Mouse (Mus musculus) embryonic facial prominence, embryonic 12.5 days (tissue): ENCODE data around the gene Best2. TPM values are rescaled to one million over a fixed set of nuclear protein-coding genes. Genes with fewer than 3 reads are reported as not detected.

Experiments used
- ATAC-seq: fragments of 200-750 bp; cut with Nextera tagmentation; 2 replicates; pipeline ENCODE4 v1.8.0; 2017; ENCODE audit not compliant: insufficient number of reproducible peaks, insufficient read depth, low FRiP score, low TSS enrichment
- H3K27ac ChIP-seq: fragments of 300-500 bp; sonication (generic); 2 replicates; pipeline ENCODE4 v1.5.1; 2016; ENCODE audit warnings: mild to moderate bottlenecking
- H3K27me3 ChIP-seq: fragments of 300-500 bp; sonication (generic); 2 replicates; pipeline ENCODE4 v1.6.1; 2016; ENCODE audit warnings: mild to moderate bottlenecking, moderate library complexity
- H3K36me3 ChIP-seq: fragments of 300-500 bp; sonication (generic); 2 replicates; pipeline ENCODE4 v1.6.1; 2016; ENCODE audit warnings: mild to moderate bottlenecking
- H3K4me1 ChIP-seq: fragments of 300-500 bp; sonication (generic); 2 replicates; pipeline ENCODE4 v1.6.1; 2016
- H3K4me2 ChIP-seq: fragments of 300-500 bp; sonication (generic); replicated peaks from 2 replicates; pipeline ENCODE4 v1.6.1; 2016; ENCODE audit warnings: mild to moderate bottlenecking, moderate library complexity
- H3K4me3 ChIP-seq: fragments of 300-500 bp; sonication (generic); 2 replicates; pipeline ENCODE4 v1.5.1; 2016; ENCODE audit warnings: mild to moderate bottlenecking
- H3K9ac ChIP-seq: fragments of 300-500 bp; sonication (generic); 2 replicates; pipeline ENCODE4 v1.6.1; 2016; ENCODE audit warnings: mild to moderate bottlenecking, moderate library complexity
- H3K9me3 ChIP-seq: fragments of 300-500 bp; sonication (generic); 2 replicates; pipeline ENCODE4 v1.6.1; 2016; ENCODE audit warnings: mild to moderate bottlenecking, moderate library complexity
- WGBS: fragments of 180-500 bp; shearing (Covaris S2); methylation state at CpG from one replicate; pipeline ENCODE4 v1.1.7; 2016; 5-methylcytosine and 5-hydroxymethylcytosine counted together
- polyA plus RNA-seq: library from polyadenylated mRNA; unstranded; fragments of >200 nt; fragmentation: Nextera tagmentation; extraction: Ambion mirVana; gene quantifications from 2 replicates; pipeline ENCODE4 v1.2.1, GENCODE M21; 2016

Gene Best2
- polyA plus RNA-seq, 1 experiment from 2014 or later = 0.08 TPM

- Histone ChIP-seq H3K9ac (peak overlapping the region; percentile 27; the same call in 1 of the 2 replicates), H3K4me2 (peak overlapping the region; percentile 98), H3K36me3 (no peaks in the 10 kb centered on the region), H3K4me1 (peaks cover 64% of the 10 kb centered on the region), H3K4me3 (peak overlapping the region; percentile 34), H3K27ac (peak overlapping the region; percentile 60; the same call in 1 of the 2 replicates), H3K27me3 (peaks cover 36% of the 10 kb centered on the region), H3K9me3 (no peaks in the 10 kb centered on the region)
- ATAC-seq = peak; percentile 50
- 2% methylated on average over 42 of the region's 42 CpGs for WGBS
Observed at GRCm38 (mm10) chr8:84979599-84980421, 34.5 kb downstream of the Best2 start.

- Histone ChIP-seq H3K9me3 (no peaks in the 10 kb centered on the region), H3K9ac (peak within 1 kb of the TSS; percentile 53), H3K27me3 (peaks cover 33% of the 10 kb centered on the region), H3K27ac (peak within 1 kb of the TSS; percentile 54; the same call in 1 of the 2 replicates), H3K4me1 (peaks cover 56% of the 10 kb centered on the region), H3K4me2 (peak within 1 kb of the TSS; percentile 98), H3K36me3 (peaks cover 6% of the 10 kb centered on the region), H3K4me3 (peak within 1 kb of the TSS; percentile 50)
- under 1% methylated on average over 63 of the region's 63 CpGs for WGBS
- no peak for ATAC-seq
Observed at GRCm38 (mm10) chr8:84978248-84978940, 35.9 kb downstream of the Best2 start, which contains the start of gene Junb. Junb (minus strand) TSS chr8:84978718.

- Histone ChIP-seq H3K27me3 (peaks cover 33% of the 10 kb centered on the region), H3K4me1 (peaks cover 56% of the 10 kb centered on the region), H3K27ac (peak overlapping the region; percentile 54; the same call in 1 of the 2 replicates), H3K36me3 (peaks cover 13% of the 10 kb centered on the region), H3K4me2 (peak overlapping the region; percentile 98), H3K9me3 (no peaks in the 10 kb centered on the region), H3K9ac (peak overlapping the region; percentile 53), H3K4me3 (peak overlapping the region; percentile 50)
- ATAC-seq = no peak
- WGBS = 1% methylated on average over 70 of the region's 70 CpGs
Observed at GRCm38 (mm10) chr8:84977435-84978247, 36.7 kb downstream of the Best2 start.

DNA sequence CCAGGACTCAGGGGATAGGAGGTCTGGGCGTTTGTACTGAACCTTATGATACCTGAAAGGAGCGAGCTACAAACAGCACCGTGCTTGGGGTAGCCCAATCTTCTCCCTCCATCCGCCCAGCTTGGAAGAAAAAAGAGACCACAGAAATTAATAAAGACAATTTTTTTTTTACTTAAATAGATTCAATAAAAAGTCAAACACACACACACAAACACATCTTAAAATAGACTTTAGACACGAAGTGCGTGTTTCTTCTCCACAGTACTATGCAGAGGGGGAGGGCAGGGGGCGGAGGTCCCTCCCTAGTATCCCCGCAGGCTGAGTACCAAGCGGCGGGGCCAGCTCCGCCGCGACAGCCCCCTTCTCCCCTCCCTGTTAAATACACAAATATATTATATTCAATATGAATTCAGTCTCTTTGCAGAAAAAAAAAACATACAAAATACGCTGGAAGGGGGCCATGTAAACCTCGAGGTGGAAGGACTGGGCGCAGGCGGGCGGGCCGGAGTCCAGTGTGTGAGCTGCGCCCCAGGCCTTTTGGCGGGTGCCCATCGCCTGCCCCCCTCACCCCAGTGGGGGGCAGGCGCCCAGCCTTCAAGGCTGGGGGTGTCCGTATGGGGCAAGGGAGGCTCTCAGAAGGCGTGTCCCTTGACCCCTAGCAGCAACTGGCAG is 37.4 kb downstream of the Best2 start:
- Histone ChIP-seq H3K9me3 (no peaks in the 10 kb centered on the region), H3K36me3 (peaks cover 20% of the 10 kb centered on the region), H3K4me3 (peak overlapping the region; percentile 50), H3K4me1 (peaks cover 55% of the 10 kb centered on the region), H3K9ac (peak overlapping the region; percentile 53; the same call in 1 of the 2 replicates), H3K27me3 (peaks cover 33% of the 10 kb centered on the region), H3K27ac (0 out of 2 replicates have a peak overlapping the region, but pooled peaks have one; percentile 54), H3K4me2 (peak overlapping the region; percentile 98)
- no peak for ATAC-seq
- WGBS = 3% methylated on average over 25 of the region's 25 CpGs

DNA sequence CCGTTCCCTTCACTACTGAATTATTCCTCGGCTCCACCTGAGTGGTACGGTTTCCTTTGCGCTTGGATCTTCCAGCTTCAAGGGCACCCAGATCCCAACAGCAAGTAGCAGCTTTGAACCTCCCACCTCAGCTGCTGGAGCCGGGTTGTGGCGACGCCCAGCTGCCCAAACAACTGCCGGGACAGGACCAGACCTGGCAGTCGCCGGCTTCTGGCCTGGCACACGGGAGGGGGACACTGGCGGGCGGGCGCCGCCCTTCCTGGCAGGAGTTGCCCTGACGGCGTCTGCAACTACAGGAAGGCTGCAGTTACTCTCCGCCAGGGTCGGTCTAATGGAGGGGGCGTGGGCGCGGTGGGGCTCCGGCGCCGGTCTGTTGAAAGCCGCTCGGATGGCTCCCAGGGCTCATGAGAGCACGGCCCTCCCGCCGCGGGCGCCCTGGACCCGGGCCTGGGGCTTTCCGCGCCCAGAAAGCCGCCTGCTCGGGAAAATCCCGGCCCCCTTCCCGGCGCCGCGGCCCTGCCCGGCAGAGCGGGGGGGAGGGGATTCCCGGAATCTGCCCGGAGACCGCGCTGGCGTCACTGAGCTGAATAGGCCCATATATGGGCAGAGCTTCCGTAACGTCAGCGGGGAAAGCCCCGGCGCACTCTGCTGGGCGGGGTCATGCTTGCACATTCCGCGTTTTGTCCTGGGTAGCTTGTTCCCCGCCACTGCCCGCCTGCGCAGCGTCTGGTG is 38.1 kb downstream of the Best2 start:
- under 1% methylated on average over 61 of the region's 61 CpGs for WGBS
- H3K27ac ChIP-seq = peak overlapping the region; percentile 70
- peak overlapping the region; percentile 98 for H3K4me2 ChIP-seq
- peak overlapping the region; percentile 49 for H3K9ac ChIP-seq
- H3K36me3 ChIP-seq = peaks cover 27% of the 10 kb centered on the region
- H3K4me3 ChIP-seq = peak overlapping the region; percentile 50
- no peaks in the 10 kb centered on the region for H3K9me3 ChIP-seq
- peaks cover 52% of the 10 kb centered on the region for H3K4me1 ChIP-seq
- peaks cover 33% of the 10 kb centered on the region for H3K27me3 ChIP-seq
- ATAC-seq = peak; percentile 50

GRCm38 (mm10) chr8:84975434-84975833 is 38.9 kb downstream of the Best2 start:
- no peak overlapping the region; the same call in 1 of the 2 replicates for H3K9ac ChIP-seq
- H3K4me2 ChIP-seq = peak overlapping the region; percentile 98
- peaks cover 35% of the 10 kb centered on the region for H3K36me3 ChIP-seq
- WGBS = 32% methylated on average over 7 of the region's 7 CpGs
- H3K9me3 ChIP-seq = no peaks in the 10 kb centered on the region
- peak overlapping the region; percentile 70; the same call in 1 of the 2 replicates for H3K27ac ChIP-seq
- peak overlapping the region; percentile 50 for H3K4me3 ChIP-seq
- peaks cover 31% of the 10 kb centered on the region for H3K27me3 ChIP-seq
- H3K4me1 ChIP-seq = peaks cover 52% of the 10 kb centered on the region
- ATAC-seq = no peak

DNA sequence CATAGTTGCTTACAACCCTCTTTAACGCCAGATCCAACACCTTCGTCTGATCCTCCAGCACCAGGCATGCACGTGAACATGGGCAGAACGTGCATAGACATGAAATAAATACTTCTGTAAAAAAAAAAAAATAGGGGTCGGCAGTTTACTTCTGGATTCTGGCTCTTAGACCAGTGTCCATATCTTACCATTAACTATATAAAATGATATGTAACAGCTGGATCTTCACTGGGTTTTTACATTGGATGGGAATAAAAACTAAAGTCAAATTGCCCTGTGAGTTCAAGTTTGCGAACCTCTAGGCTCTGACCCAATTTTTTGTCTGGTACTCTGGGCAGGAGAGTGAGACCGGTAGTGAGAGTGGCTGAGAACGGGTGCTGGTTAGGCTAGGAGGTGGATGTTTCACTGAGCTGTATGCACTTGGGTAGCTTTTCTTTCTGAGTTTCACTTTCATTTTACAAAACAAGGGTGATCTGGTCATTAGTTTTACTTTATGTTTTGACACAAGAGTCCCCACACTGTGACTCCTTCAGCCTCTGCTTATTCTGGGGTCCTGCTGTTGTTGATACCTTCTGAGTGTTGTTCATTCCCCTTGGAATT is 39.7 kb downstream of the Best2 start:
- peaks cover 46% of the 10 kb centered on the region for H3K4me1 ChIP-seq
- H3K4me2 ChIP-seq = no peak overlapping the region
- H3K9ac ChIP-seq = no peak overlapping the region
- no peak for ATAC-seq
- no peaks in the 10 kb centered on the region for H3K9me3 ChIP-seq
- no peak overlapping the region for H3K4me3 ChIP-seq
- peaks cover 27% of the 10 kb centered on the region for H3K27me3 ChIP-seq
- WGBS = 80% methylated on average over 8 of the region's 8 CpGs
- peaks cover 35% of the 10 kb centered on the region for H3K36me3 ChIP-seq
- no peak overlapping the region for H3K27ac ChIP-seq

- H3K4me2 ChIP-seq = no peak overlapping the region
- H3K27me3 ChIP-seq = peaks cover 22% of the 10 kb centered on the region
- H3K27ac ChIP-seq = no peak overlapping the region
- no peak overlapping the region for H3K4me3 ChIP-seq
- 67% methylated on average over 4 of the region's 4 CpGs for WGBS
- no peak overlapping the region for H3K9ac ChIP-seq
- no peak for ATAC-seq
- peaks cover 39% of the 10 kb centered on the region for H3K4me1 ChIP-seq
- H3K36me3 ChIP-seq = peaks cover 35% of the 10 kb centered on the region
- no peaks in the 10 kb centered on the region for H3K9me3 ChIP-seq
Observed at GRCm38 (mm10) chr8:84973803-84974542, 40.4 kb downstream of the Best2 start.

DNA sequence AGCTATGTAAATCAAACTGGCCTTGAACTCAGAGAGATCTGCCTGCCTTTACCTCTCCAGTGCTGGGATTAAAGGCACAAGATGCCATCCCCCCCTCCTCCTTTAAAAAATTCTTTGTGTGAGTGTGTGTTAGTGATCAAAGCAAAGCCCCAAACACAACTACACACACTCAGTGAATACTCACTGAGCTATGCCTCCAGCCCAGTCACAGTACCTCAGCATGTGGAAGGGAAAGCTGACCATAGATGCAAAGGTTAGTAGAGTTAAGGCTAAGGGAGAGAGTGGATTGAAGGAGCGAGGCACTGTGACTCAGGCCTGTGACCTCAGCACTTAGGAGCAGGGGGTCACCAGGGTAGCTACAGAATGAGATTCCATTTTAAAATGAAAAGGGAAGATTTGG is 41.3 kb downstream of the Best2 start:
- Histone ChIP-seq H3K27me3 (peaks cover 13% of the 10 kb centered on the region), H3K9me3 (no peaks in the 10 kb centered on the region), H3K9ac (no peak overlapping the region), H3K27ac (no peak overlapping the region), H3K4me2 (no peak overlapping the region), H3K4me3 (no peak overlapping the region), H3K4me1 (peaks cover 39% of the 10 kb centered on the region), H3K36me3 (peaks cover 35% of the 10 kb centered on the region)
- no peak for ATAC-seq
- 85% methylated on average over 1 of the region's 1 CpGs for WGBS
